8 mouse cellular contexts compared by ENCODE assay signal in the genomic region with DNA sequence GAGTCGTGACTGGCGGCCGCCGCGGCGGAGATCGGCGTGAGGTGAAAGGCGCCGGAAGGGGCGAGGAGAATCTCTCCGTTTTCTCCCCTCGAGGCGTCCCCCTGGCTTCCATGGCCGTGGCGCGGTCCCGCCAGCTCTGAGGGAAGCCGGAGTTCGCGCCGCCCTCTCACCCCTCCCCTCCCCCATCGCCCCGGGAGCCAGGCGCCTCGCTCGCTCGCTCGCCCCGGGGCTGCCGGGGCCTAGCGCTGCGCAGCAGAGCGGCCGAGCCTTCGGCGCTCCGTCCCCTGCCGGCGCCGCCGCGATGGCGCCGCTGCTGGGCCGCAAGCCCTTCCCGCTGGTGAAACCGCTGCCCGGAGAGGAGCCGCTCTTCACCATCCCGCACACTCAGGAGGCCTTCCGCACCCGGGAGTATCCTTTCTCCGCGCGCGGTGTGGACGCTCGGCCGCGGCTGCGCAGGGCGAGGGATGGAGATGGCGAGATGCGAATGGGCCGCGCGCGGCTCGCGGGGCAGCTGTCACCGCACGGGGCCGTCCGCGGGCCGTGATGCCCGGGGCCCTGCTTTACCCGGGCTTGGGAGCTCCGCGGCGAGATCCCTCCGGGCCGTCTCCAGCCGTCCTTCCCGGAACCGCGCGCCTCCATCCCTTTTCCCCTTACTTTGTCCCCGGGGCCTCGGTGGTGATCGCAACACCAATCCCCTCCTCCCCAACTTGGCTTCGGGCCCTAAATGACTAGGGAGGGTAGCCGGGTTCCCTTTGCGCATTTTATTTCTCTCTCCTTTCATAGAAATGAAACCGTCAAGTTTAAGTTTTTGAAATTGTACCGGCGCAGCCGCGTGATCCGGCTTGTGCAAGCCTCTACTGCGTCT. TPM values are rescaled to one million over a fixed set of nuclear protein-coding genes. Genes with fewer than 3 reads are reported as not detected.
A peak's percentile ranks its signal among the peaks of the same experiment; 100 is the strongest.
DNase-seq lines count a peak whose midpoint lies in the region; ATAC-seq and TF ChIP-seq lines count a peak whose summit lies in the region.

No protein-coding gene starts in this region.

- WGBS in hindbrain, embryonic 14.5 days, result under 1% methylated on average over 88 of the region's 102 CpGs
- WGBS in liver, embryonic 13.5 days (ENCODE audit: insufficient replicate concordance), result under 1% methylated on average over 90 of the region's 102 CpGs

- peak; percentile 27 for DNase-seq in ovary, postnatal 10 days (ENCODE audit: low spot score)
- DNase-seq in ovary, adult 18-20 months (ENCODE audit: low spot score), result no peak
- peak; percentile 58 for DNase-seq in cerebellum, adult 11 months
- peak; percentile 34 for DNase-seq in gastrocnemius, adult 18-20 months (ENCODE audit: low spot score)
- DNase-seq in hindbrain, embryonic 14.5 days (ENCODE audit: low spot score), result peak; percentile 34
- DNase-seq in liver, embryonic 13.5 days, result no peak
- DNase-seq in urinary bladder, postnatal 25 days (ENCODE audit: low spot score), result peak; percentile 75

- peak; percentile 23 for TF ChIP-seq POLR2A in myocyte (IDR thresholded peaks at IDR 0.05; ENCODE audit: insufficient read length, low read depth)

- ATAC-seq in hindbrain, embryonic 14.5 days (ENCODE audit: low FRiP score), result peak; percentile 64
- peak; percentile 73 for ATAC-seq in liver, embryonic 13.5 days (ENCODE audit: low read depth)

- peaks cover 10% of the 10 kb centered on the region for H3K36me3 ChIP-seq in hindbrain, embryonic 14.5 days (replicated peaks; ENCODE audit: control insufficient read depth, insufficient read depth)
- H3K36me3 ChIP-seq in liver, embryonic 13.5 days, result peaks cover 36% of the 10 kb centered on the region
- no peaks in the 10 kb centered on the region for H3K36me3 ChIP-seq in myocyte (ENCODE audit: control insufficient read depth, insufficient read depth)

- peak overlapping the region; percentile 93 for H3ac ChIP-seq in myocyte (ENCODE audit: control insufficient read depth, insufficient read length)

- H3K9me3 ChIP-seq in hindbrain, embryonic 14.5 days (ENCODE audit: control insufficient read depth, low read length), result no peaks in the 10 kb centered on the region
- no peaks in the 10 kb centered on the region for H3K9me3 ChIP-seq in liver, embryonic 13.5 days (replicated peaks)

- H3K27me3 ChIP-seq in hindbrain, embryonic 14.5 days (ENCODE audit: control insufficient read depth, insufficient read depth, low read length), result no peaks in the 10 kb centered on the region
- H3K27me3 ChIP-seq in liver, embryonic 13.5 days, result no peaks in the 10 kb centered on the region
- no peaks in the 10 kb centered on the region for H3K27me3 ChIP-seq in myocyte (ENCODE audit: control insufficient read depth, insufficient read depth, insufficient read length)

- peak overlapping the region; percentile 90 for H3K9ac ChIP-seq in hindbrain, embryonic 14.5 days
- H3K9ac ChIP-seq in liver, embryonic 13.5 days, result peak overlapping the region; percentile 98

- peak overlapping the region; percentile 82 for H3K4me3 ChIP-seq in hindbrain, embryonic 14.5 days (replicated peaks; ENCODE audit: low read length)
- peak overlapping the region; percentile 99 for H3K4me3 ChIP-seq in liver, embryonic 13.5 days (replicated peaks)
- H3K4me3 ChIP-seq in myocyte, result peak overlapping the region; percentile 67

- peaks cover 49% of the 10 kb centered on the region for H3K79me2 ChIP-seq in myocyte (ENCODE audit: control insufficient read depth, insufficient read depth)

- H3K4me1 ChIP-seq in hindbrain, embryonic 14.5 days (replicated peaks; ENCODE audit: control insufficient read depth, insufficient read depth, low read length), result peaks cover 27% of the 10 kb centered on the region
- H3K4me1 ChIP-seq in liver, embryonic 13.5 days (replicated peaks), result peaks cover 59% of the 10 kb centered on the region

- H3K27ac ChIP-seq in hindbrain, embryonic 14.5 days, result peak overlapping the region; percentile 93
- peak overlapping the region; percentile 96 for H3K27ac ChIP-seq in liver, embryonic 13.5 days

- peak overlapping the region; percentile 62 for H3K4me2 ChIP-seq in hindbrain, embryonic 14.5 days (replicated peaks)
- H3K4me2 ChIP-seq in liver, embryonic 13.5 days, result peak overlapping the region; percentile 83
- H3K4me2 ChIP-seq in myocyte (ENCODE audit: low read depth), result peak overlapping the region; percentile 84

TF ChIP-seq in myocyte, 11 proteins besides CTCF, POLR2A, EP300 and RAD21:
- no peak for TF ChIP-seq USF1 (IDR thresholded peaks at IDR 0.05; ENCODE audit: low read depth)
- peak in 1 of 3 experiments; percentile 72 for TF ChIP-seq MYOD1 (IDR thresholded peaks at IDR 0.05; ENCODE audit: control insufficient read depth in 1 of 3, insufficient read length in 2 of 3, low read depth in 2 of 3)
- no peak for TF ChIP-seq MAX (IDR thresholded peaks at IDR 0.05; ENCODE audit: low read depth)
- no peak for TF ChIP-seq CEBPB (IDR thresholded peaks at IDR 0.05; ENCODE audit: insufficient read depth, poor library complexity, severe bottlenecking)
- TF ChIP-seq TCF12 (IDR thresholded peaks at IDR 0.05; ENCODE audit: insufficient read depth, poor library complexity, severe bottlenecking), result no peak
- peak; percentile 8 for TF ChIP-seq POLR2AphosphoS2 (IDR thresholded peaks at IDR 0.05; ENCODE audit: insufficient read length, low read depth)
- TF ChIP-seq E2F4 (IDR thresholded peaks at IDR 0.05; ENCODE audit: insufficient read depth), result no peak
- TF ChIP-seq MYOG (IDR thresholded peaks at IDR 0.05; ENCODE audit: control insufficient read depth in 1 of 3, insufficient read depth in 1 of 3, insufficient read length in 2 of 3, low read depth in 2 of 3), result peak in 2 of 3 experiments; percentile 51 to 63
- no peak for TF ChIP-seq REST (IDR thresholded peaks at IDR 0.05; ENCODE audit: insufficient read depth, insufficient read length)
- TF ChIP-seq SRF (IDR thresholded peaks at IDR 0.05; ENCODE audit: control insufficient read depth, insufficient read length, low read depth), result no peak
- no peak for TF ChIP-seq TCF3 (IDR thresholded peaks at IDR 0.05; ENCODE audit: insufficient read length, low read depth)

RNA-seq across cellular contexts. Expression of gene Baz1b, which starts 0.5 kb away (rescaled TPM):
- 10 to 100 TPM; 32.9 to 34.8 TPM for total RNA-seq in gastrocnemius, adult 18-20 months (2021)
- polyA plus RNA-seq in hindbrain, embryonic 14.5 days (2014; fragmentation: Nextera tagmentation; extraction: Ambion mirVana), result 35.3 and 37.0 TPM in 2 replicates
- polyA plus RNA-seq in liver, embryonic 13.5 days (2015; fragmentation: Nextera tagmentation; extraction: Ambion mirVana), result 21.4 and 23.8 TPM in 2 replicates
- 22.1 TPM for polyA plus RNA-seq in myocyte (2012; fragmentation: generic; extraction: Trizol)

RNA-seq across cellular contexts. Expression of gene Bcl7b, which starts 19.5 kb away (rescaled TPM):
- total RNA-seq in gastrocnemius, adult 18-20 months (2021), result 10 to 100 TPM; 26.3 to 31.3 TPM
- 35.8 and 35.9 TPM in 2 replicates for polyA plus RNA-seq in hindbrain, embryonic 14.5 days (2014; fragmentation: Nextera tagmentation; extraction: Ambion mirVana)
- 34.5 and 41.1 TPM in 2 replicates for polyA plus RNA-seq in liver, embryonic 13.5 days (2015; fragmentation: Nextera tagmentation; extraction: Ambion mirVana)
- polyA plus RNA-seq in myocyte (2012; fragmentation: generic; extraction: Trizol), result 37.3 TPM

RNA-seq across cellular contexts. Expression of gene Tbl2, which starts 38.1 kb away (rescaled TPM):
- total RNA-seq in gastrocnemius, adult 18-20 months (2021), result 1 to 10 TPM; 7.0 to 7.6 TPM
- polyA plus RNA-seq in hindbrain, embryonic 14.5 days (2014; fragmentation: Nextera tagmentation; extraction: Ambion mirVana), result 15.6 and 16.0 TPM in 2 replicates
- polyA plus RNA-seq in liver, embryonic 13.5 days (2015; fragmentation: Nextera tagmentation; extraction: Ambion mirVana), result 13.1 and 13.6 TPM in 2 replicates
- 17.1 TPM for polyA plus RNA-seq in myocyte (2012; fragmentation: generic; extraction: Trizol)

Comparison
In these comparisons a context has a peak if more than half of its experiments do, and no peak if none do; other contexts are left out.
1. DNase-seq: peak in ovary, postnatal 10 days (single experiment), cerebellum, adult 11 months (single experiment), gastrocnemius, adult 18-20 months (single experiment), hindbrain, embryonic 14.5 days (single experiment) and urinary bladder, postnatal 25 days (single experiment); none in ovary, adult 18-20 months (single experiment) and liver, embryonic 13.5 days (single experiment).
2. Peak in every context shown above with its lines, with median percentiles within 50 percentile points of each other: H3K4me2 ChIP-seq and H3K4me3 ChIP-seq.